Mouse (Mus musculus) CD4-positive naive resting alpha-beta T cell, adult 57 days (primary cell): ENCODE data around the gene Zfp566. TPM values are rescaled to one million over a fixed set of nuclear protein-coding genes. Genes with fewer than 3 reads are reported as not detected.

Experiments
- total RNA-seq: library from RNA; stranded (reverse); gene quantifications from one replicate; pipeline ENCODE4 v1.2.4, GENCODE M21; 2023

Gene Zfp566
- 7.2 TPM for total RNA-seq

DNA sequence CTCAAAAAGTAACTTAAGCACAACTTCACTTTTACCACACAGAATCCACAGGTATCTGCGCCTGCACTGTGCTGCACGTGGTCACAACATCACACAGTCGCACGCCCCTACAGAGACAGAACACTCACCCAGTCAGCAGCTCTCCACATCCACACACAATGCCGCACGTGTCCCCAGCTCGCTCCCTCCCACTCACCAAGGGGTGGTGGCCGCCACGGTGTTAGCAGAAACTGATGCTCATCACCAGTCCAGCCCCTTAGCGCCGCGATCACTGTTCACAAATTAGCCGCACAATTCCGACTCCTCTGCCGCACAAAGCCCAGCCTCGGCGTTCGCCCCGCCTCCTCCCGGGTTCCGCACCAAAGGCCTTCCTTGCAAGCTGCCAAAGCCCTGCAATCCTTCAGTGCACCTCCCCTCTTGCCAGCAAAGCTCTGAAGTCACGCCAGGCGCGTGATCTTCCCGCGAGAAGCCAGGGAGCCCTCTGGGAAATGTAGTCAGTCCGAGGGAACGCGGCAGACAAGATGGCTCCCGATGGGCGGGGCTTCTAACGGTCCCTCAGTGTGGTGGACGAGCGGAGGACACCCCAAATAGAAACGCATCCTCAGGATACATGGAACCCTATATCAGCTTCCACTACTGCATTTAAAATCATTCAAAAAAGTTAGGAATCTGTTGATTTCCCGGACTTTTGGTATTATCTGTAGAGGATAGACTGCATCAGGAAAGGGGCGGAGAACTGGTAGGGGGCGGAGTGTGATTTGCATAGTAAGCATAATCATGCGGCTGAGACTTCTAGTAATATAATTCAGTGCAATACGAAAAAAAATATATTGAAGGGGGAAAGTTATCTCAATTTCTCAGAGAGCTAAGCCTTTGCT is at the start of gene Zfp566, which contains the start of gene Gm26920:
TSS of gene Zfp566 (minus strand) at position 436 of the 878 bp plus-strand sequence.
TSS of gene Gm26920 (minus strand) at position 319 of the 878 bp plus-strand sequence.

DNA sequence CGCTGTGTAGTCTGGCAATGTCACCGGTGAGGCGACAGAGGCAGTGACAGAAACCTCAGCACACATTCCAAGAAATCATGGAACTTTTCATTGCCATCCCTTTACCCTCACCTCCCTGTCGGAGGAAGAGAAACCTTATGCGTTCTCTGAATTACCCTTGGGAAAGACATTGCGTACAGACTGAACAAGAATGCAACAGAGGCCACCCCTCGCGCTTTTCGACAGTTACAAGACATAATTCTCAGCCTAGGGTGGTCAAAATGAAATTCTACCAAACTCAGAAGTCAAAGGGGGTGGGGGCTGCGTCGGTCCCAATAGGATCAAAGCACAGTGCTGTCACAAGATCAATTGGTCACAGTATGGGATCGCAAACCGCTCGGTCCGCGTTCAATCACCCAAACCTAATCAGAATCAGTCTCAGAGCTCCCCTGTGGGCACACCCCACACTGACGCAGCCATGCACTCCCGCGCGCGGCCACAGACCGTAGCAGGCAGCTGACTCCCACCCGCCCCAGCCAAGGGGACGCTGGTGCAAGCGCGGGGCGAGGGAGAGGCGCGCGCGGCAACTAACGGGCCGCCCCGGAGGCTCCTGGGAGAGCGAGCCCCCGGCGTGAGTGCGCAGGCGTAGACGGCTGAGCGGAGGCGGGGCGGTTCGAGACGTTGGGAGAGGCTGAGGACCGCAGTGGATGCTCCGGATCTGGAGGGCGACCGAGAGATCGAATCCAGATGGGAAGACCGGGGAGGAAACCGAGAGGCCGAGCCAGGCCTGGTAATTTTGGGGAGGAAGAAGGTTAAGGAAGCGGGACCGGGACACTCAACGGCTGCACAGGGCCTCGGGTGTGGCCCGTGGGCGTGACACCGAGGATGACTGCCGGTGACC is 31.2 kb upstream of the Zfp566 start, which contains the start of gene Zfp382:
TSS of gene Zfp382 (plus strand) at position 635 of the 880 bp plus-strand sequence.

DNA sequence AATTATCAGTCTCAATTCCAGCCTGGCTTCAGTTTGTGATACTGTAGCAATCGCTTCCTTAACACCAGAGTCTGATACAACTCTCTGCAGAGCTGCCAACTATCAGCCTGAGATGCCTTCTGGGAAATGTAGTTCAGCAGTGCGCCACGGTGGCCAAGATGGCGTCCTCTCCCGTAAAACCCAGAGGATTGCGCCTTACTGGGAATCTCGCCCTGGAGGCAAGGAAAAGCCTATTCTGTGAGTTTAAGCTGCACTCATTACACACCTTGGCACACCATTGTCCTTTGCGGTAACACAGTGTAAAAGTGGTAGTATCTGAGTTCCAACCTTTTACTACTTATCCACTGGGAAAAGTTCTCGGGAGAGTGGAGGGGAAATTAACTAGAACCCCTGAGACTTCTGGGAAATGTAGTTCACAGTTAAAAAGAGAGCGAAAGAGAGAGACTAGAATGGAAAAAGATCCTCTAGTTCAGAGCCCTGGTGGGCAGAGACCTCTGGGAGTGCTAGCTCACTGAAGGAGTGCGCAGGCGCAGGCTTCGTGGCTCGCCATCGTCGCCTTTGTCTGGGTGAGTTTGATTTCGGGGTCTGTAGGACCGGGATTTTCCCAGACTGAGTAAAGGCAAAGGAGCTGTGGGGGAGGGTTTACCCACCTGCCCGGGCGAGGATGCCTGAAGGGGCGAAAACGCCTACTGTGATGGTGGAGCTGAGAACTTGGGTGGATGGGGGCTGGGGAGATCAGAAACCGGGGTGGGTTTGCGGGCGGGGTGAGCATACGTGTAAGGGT is 4.5 kb upstream of the Zfp566 start, which contains the start of gene Zfp260:
TSS of gene Zfp260 (plus strand) at position 132 of the 784 bp plus-strand sequence.

DNA sequence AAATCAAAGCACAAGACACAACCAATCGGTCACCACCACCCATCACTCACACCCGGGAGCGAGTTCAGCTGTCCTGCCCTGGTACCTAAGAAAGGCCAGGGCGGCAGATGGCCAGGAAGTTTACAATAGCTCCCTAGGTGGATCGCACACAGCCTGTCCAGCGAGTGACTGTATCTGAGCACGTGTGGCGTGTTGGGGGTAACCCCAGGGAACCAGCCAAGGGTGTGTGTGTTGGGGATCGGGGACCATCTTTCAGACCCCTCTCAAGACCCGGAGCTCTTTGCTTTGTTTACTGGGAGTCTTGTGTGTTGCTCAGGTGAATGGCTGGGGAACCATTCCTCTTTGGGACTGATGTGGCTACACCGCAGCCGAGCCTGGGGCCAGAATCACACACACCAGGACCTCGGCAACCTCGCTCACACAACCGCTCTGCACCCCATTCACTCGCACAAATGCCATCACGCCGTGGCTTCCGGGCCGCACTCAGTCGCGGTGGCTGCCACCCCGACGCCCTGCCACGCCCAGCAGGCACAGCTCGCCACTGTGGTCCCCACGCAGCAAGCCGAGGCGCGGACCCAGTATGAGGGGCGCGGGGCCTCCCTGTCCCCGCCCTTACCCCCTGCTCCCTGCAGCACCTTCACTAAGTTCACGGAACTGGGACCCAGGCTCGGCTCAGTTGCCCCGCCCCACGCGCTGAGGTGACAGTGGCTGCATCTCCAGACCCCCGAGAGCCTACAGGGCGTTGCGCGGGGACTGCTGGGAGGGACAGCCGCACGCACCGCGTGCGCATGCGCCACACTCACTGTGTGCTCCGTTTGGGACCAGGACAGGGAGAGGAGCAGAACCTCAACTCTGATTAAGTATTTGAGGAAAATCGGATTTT is 17.9 kb downstream of the Zfp566 start, which contains the start of gene Zfp82:
TSS of gene Zfp82 (minus strand) at position 755 of the 883 bp plus-strand sequence.

DNA sequence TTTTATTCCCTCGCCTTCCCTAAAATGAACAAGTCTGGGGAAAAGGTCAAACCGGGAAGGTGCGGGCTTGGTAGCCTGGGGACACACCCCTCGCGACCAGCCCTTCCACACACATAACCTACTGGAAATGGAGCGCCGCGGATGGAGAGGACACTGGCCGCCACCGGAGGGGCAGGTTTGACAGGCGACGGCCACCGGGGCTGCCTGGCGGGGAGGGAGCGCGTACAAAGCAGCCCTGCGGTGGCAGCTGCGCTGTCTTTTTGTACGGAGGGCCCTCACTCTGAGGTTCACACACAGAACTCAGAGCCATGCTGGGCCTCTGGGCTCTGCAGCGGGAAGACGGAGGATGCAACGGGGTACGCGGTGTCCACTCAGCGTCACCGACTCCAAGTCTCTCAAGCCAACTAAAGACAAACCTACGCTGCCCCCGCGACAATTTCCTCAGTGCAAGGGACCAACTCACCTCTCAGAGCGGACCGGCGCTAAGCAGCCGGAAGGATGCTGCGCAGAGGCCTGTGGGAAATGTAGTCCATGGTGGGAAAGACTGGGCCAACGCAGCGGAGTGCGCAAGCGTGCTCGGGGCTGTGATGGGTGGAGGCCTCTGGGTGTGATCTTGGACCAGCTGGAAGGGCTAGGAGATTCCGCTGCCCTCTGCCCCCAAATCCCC is 39.3 kb downstream of the Zfp566 start, which contains the start of gene Zfp14:
TSS of gene Zfp14 (minus strand) at position 499 of the 667 bp plus-strand sequence.

Other genes starting within 250 kb of the Zfp566 start
- 3.4 TPM for gene Zfp940, start 236.9 kb downstream of the Zfp566 start, total RNA-seq
- 18.9 TPM for gene Zfp420, start 230.5 kb downstream of the Zfp566 start, total RNA-seq
- 8.3 TPM for gene Zfp27, start 184.0 kb downstream of the Zfp566 start, total RNA-seq
- gene Zfp383, start 182.3 kb downstream of the Zfp566 start, total RNA-seq, result 3.7 TPM
- gene Zfp74, start 136.4 kb downstream of the Zfp566 start, total RNA-seq, result 10.7 TPM
- gene Zfp568, start 106.6 kb downstream of the Zfp566 start, total RNA-seq, result 21.7 TPM
- 7.3 TPM for gene Zfp14, start 39.1 kb downstream of the Zfp566 start, total RNA-seq
- 3.9 TPM for gene Zfp82, start 17.6 kb downstream of the Zfp566 start, total RNA-seq
- 3.0 TPM for gene Gm26920, start 117 bp downstream of the Zfp566 start, total RNA-seq
- gene Zfp260, start 4.2 kb upstream of the Zfp566 start, total RNA-seq, result 38.4 TPM
- 10.4 TPM for gene Zfp382, start 31.4 kb upstream of the Zfp566 start, total RNA-seq
- gene Zfp146, start 79.2 kb upstream of the Zfp566 start, total RNA-seq, result 50.5 TPM
- gene Cox7a1, start 93.6 kb upstream of the Zfp566 start, total RNA-seq, result not detected
- 145 TPM for gene Capns1, start 108.3 kb upstream of the Zfp566 start, total RNA-seq
- 25.1 TPM for gene Polr2i, start 141.4 kb upstream of the Zfp566 start, total RNA-seq
- gene Tbcb, start 141.7 kb upstream of the Zfp566 start, total RNA-seq, result 15.5 TPM
- not detected for gene Ovol3, start 145.2 kb upstream of the Zfp566 start, total RNA-seq
- 1.6 TPM for gene Thap8, start 189.6 kb upstream of the Zfp566 start, total RNA-seq
- 6.8 TPM for gene Wdr62, start 189.9 kb upstream of the Zfp566 start, total RNA-seq
- 0.38 TPM for gene Clip3, start 201.2 kb upstream of the Zfp566 start, total RNA-seq
- gene Alkbh6, start 218.2 kb upstream of the Zfp566 start, total RNA-seq, result 54.2 TPM
- gene Syne4, start 224.3 kb upstream of the Zfp566 start, total RNA-seq, result 5.9 TPM
- gene E130208F15Rik, start 231.2 kb upstream of the Zfp566 start, total RNA-seq, result 9.7 TPM
- gene Sdhaf1, start 233.4 kb upstream of the Zfp566 start, total RNA-seq, result 14.8 TPM